Mouse (Mus musculus): ENCODE data around the gene Anxa9. TPM values are rescaled to one million over a fixed set of nuclear protein-coding genes. Genes with fewer than 3 reads are reported as not detected.

Anxa9 gene
- polyA plus RNA-seq, 1 experiment from 2014 or later: 1.7 TPM

DNA sequence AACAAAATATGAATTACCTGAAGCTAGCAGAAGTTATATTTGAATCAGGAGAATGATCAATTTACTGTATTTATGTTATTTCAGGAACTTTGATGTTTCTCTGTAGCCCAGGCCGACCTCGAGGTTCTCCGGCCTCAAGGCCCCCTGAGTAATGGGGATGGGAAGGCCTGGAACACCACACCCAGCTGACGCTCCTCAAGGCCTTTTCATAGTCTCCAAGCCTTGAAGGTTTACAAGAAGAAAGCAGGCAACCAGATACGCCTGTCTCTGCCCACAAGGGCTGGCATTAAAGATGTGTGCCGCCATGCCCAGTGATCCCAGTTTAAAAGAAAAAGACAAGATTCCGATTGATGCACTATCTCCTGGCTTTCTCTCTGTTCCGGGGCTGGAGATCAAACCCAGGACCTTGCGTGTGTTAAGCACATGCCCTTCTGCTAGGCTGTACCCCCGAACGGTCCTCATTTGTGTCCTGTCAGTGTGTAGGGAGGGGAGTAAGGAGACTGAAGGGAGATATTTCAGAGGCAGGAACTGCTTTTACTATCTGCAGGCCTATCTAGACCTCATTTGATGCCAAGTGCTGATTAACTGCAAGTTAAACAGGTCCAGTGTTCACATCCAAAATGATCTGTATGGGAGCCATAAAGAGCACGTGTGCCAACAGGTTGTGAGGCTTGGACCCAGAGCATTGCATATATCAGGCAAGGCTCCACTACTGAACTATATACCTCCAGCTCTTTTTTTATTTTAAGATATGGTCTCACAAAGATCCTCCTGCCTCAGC is 22.3 kb downstream of the Anxa9 start:
- no peak overlapping the region for H3K27ac ChIP-seq (ENCODE audit: low read length)
- 80% methylated on average over 12 of the region's 12 CpGs for WGBS
- H3K9ac ChIP-seq (replicated peaks; ENCODE audit: low read depth, low read length): no peak overlapping the region

DNA sequence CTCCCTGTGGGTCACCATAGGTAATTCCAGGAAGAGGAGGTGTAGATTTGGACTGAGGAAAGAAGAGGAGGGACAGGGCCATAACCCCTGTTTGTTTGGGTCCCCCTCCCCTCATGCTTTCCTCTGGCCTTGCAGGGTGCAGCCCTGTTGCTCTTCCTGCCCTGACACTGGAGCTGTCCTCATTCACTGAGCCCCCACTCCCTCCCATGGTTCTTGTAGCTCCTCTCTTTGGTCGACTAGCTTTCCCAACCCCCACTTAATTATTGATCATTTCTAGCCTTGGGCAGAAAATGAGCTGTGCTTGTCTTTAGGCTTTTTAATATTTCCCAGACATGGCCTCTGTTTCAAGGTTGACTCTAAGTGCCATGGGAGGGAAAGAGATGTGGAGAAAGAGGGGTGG is 22.9 kb downstream of the Anxa9 start:
- Histone ChIP-seq H3K9ac (replicated peaks; ENCODE audit: low read depth, low read length) (no peak overlapping the region; the same call in 1 of the 2 replicates), H3K9me3 (ENCODE audit: control insufficient read depth, low read depth, low read length) (no peaks in the 10 kb centered on the region), H3K4me1 (ENCODE audit: control insufficient read depth, insufficient read depth, low read length) (peaks cover 13% of the 10 kb centered on the region), H3K27me3 (ENCODE audit: control insufficient read depth, insufficient read depth, low read length) (no peaks in the 10 kb centered on the region), H3K4me3 (ENCODE audit: low read depth, low read length) (peak overlapping the region; percentile 78), H3K4me2 (replicated peaks; ENCODE audit: low read depth, low read length) (peak overlapping the region; percentile 70), H3K36me3 (ENCODE audit: control insufficient read depth, insufficient read depth, low read length) (peaks cover 12% of the 10 kb centered on the region), H3K27ac (ENCODE audit: low read length) (no peak overlapping the region)
- WGBS: 15% methylated on average over 1 of the region's 1 CpGs
- ATAC-seq (ENCODE audit: insufficient number of reproducible peaks, insufficient read depth, low FRiP score, low read depth): no peak

More for the DNA sequence above, 22.3 kb downstream of the Anxa9 start:
- peaks cover 13% of the 10 kb centered on the region for H3K4me1 ChIP-seq (ENCODE audit: control insufficient read depth, insufficient read depth, low read length)
- peaks cover 14% of the 10 kb centered on the region for H3K36me3 ChIP-seq (ENCODE audit: control insufficient read depth, insufficient read depth, low read length)
- peak overlapping the region; percentile 78; the same call in 1 of the 2 replicates for H3K4me3 ChIP-seq (ENCODE audit: low read depth, low read length)
- peak overlapping the region; percentile 70 for H3K4me2 ChIP-seq (replicated peaks; ENCODE audit: low read depth, low read length)
- no peaks in the 10 kb centered on the region for H3K27me3 ChIP-seq (ENCODE audit: control insufficient read depth, insufficient read depth, low read length)
- no peaks in the 10 kb centered on the region for H3K9me3 ChIP-seq (ENCODE audit: control insufficient read depth, low read depth, low read length)
- no peak for ATAC-seq (ENCODE audit: insufficient number of reproducible peaks, insufficient read depth, low FRiP score, low read depth)

DNA sequence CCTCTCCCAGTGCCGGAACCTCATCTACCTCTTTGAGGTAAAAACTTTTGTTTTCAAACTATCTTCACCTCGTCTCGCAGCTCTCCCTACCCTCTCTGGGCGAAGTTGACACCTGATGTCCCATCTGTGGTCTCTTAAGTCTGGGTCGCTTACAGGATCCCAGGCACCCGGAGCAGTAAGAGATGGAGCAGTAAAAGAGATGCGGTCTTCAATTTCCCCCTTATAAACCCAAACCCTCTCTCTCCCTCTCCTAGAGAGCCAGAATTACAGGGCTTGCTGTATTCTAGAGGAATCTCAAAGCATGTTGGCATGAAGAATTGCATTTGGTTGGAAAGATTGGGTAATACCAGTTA is 23.4 kb downstream of the Anxa9 start:
- Histone ChIP-seq H3K4me2 (replicated peaks; ENCODE audit: low read depth, low read length) (peak overlapping the region; percentile 70), H3K27me3 (ENCODE audit: control insufficient read depth, insufficient read depth, low read length) (no peaks in the 10 kb centered on the region), H3K4me1 (ENCODE audit: control insufficient read depth, insufficient read depth, low read length) (peaks cover 13% of the 10 kb centered on the region), H3K27ac (ENCODE audit: low read length) (peak overlapping the region; percentile 90), H3K9me3 (ENCODE audit: control insufficient read depth, low read depth, low read length) (no peaks in the 10 kb centered on the region), H3K4me3 (ENCODE audit: low read depth, low read length) (peak overlapping the region; percentile 78), H3K36me3 (ENCODE audit: control insufficient read depth, insufficient read depth, low read length) (peaks cover 9% of the 10 kb centered on the region), H3K9ac (replicated peaks; ENCODE audit: low read depth, low read length) (peak overlapping the region; percentile 72)
- ATAC-seq (ENCODE audit: insufficient number of reproducible peaks, insufficient read depth, low FRiP score, low read depth): no peak
- WGBS: 2% methylated on average over 7 of the region's 7 CpGs

DNA sequence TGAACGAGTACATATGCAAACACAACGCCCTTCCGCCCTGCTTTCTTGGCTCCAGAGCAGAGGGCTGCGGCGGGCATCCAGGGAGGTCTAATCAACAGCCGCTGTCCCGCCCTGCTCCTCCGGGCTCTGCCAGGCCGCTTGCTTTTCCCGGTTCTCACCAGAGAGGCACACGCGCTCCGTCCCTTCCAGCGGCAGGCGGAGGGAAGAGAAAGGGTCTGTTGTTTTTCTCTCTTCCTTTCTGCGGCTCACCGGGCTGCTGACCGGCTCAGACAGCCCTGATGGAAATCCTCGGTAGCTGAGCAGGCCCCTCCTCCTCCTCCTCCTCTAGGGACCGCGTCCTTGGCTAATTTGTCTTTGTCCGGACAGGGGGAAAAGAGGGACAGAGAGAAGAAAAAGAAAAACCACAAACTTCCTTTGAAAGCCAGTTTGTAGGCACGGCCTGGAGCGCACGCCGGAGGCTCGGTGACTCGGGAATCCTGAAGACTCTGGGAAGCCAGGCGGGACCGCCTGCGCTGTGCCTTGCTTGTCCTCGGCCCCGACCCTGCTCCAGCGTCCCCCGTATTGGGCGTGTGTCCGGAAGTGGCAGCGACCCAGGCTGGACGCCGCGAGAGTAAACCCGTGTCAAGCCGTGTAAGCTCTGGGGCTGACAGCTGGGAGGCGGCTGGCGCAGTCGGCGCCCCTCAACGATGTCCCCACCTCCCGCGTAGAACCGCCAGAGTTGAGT is 23.9 kb downstream of the Anxa9 start:
- Histone ChIP-seq H3K9ac (replicated peaks; ENCODE audit: low read depth, low read length) (peak overlapping the region; percentile 72), H3K27ac (ENCODE audit: low read length) (peak overlapping the region; percentile 90), H3K36me3 (ENCODE audit: control insufficient read depth, insufficient read depth, low read length) (peaks cover 4% of the 10 kb centered on the region), H3K9me3 (ENCODE audit: control insufficient read depth, low read depth, low read length) (no peaks in the 10 kb centered on the region), H3K4me1 (ENCODE audit: control insufficient read depth, insufficient read depth, low read length) (peaks cover 13% of the 10 kb centered on the region), H3K4me2 (replicated peaks; ENCODE audit: low read depth, low read length) (peak overlapping the region; percentile 70), H3K4me3 (ENCODE audit: low read depth, low read length) (peak overlapping the region; percentile 78), H3K27me3 (ENCODE audit: control insufficient read depth, insufficient read depth, low read length) (no peaks in the 10 kb centered on the region)
- peak; percentile 66 for ATAC-seq (ENCODE audit: insufficient number of reproducible peaks, insufficient read depth, low FRiP score, low read depth)
- WGBS: under 1% methylated on average over 48 of the region's 51 CpGs

DNA sequence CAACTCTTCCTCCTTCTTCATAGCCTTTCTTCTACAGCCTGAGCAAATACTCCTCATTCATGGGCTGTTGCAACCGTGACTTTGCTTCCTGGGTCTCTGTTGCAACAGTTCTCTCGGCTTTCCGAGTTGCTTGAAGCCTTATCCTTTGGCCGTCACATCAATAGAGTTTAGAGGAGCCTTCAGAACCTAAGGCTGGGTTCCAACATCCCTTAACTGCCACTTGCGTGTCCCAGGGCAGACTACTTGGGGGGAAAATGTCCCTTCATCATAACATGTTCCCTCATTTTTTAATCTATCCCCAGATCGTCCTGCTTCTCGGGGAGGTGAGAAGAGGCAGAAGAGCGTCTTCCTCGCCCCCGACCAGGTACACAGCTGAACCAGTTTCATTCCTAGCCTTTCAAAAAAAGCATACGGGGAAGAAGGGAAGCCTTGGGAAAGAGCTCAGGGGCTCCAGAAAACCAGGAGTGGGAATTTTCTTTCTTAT is 24.6 kb downstream of the Anxa9 start:
- peaks cover 14% of the 10 kb centered on the region for H3K4me1 ChIP-seq (ENCODE audit: control insufficient read depth, insufficient read depth, low read length)
- no peaks in the 10 kb centered on the region for H3K27me3 ChIP-seq (ENCODE audit: control insufficient read depth, insufficient read depth, low read length)
- H3K36me3 ChIP-seq (ENCODE audit: control insufficient read depth, insufficient read depth, low read length): no peaks in the 10 kb centered on the region
- 0% methylated on average over 11 of the region's 11 CpGs for WGBS
- H3K27ac ChIP-seq (ENCODE audit: low read length): peak overlapping the region; percentile 90
- H3K4me2 ChIP-seq (replicated peaks; ENCODE audit: low read depth, low read length): peak overlapping the region; percentile 70
- H3K4me3 ChIP-seq (ENCODE audit: low read depth, low read length): peak overlapping the region; percentile 78
- peak overlapping the region; percentile 72 for H3K9ac ChIP-seq (replicated peaks; ENCODE audit: low read depth, low read length)
- no peak for ATAC-seq (ENCODE audit: insufficient number of reproducible peaks, insufficient read depth, low FRiP score, low read depth)
- H3K9me3 ChIP-seq (ENCODE audit: control insufficient read depth, low read depth, low read length): no peaks in the 10 kb centered on the region

DNA sequence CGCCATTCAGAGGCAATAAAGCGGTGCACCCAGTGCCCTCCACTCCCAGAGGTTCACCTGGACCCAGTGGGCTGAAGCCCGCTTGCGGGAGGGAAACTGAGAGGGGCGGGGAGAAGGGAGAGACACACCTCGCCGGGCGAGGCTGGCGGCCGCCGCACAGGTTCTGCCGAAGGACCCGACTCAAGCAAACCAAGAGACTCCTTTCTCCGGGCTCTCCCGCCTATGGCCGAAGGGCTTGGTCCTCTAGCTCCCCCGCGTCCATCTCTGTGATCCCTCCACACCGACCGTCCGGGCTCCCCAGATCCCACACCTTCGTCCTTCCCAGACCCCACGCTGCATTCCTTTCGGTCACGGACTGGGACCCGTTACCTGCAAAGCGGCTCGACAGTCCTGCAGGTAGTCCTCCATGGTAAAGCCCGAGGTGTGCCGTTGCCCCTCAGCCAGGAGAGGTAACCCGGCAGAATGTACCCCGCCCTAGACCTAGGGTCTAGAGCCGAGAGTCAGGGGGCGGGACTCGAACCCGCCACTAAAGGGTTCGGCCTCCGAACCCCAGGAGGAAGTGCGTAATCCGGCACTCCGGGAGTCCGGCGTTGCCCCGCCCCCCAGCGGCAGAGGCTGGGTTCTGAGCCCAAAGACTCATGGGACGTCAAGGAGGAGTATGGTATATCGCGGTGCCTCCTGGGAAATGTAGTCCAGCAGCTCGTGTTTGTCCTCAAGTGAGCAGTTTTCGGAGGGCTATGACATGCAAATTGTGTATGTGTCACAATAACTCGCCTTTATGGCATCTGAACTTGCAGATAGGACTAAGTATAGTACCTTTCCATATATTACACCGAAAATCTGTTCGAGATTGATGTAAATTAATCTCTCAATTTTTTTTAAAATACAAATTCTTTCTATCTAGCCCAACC is 25.5 kb downstream of the Anxa9 start, which contains the start of the genes Mindy1 and Prune1:
Gene Mindy1, plus strand, starts transcription at position 130 of the 911 bp plus-strand sequence.
Gene Prune1, minus strand, starts transcription at position 861 of the 911 bp plus-strand sequence.
- H3K4me2 ChIP-seq (replicated peaks; ENCODE audit: low read depth, low read length): peak within 1 kb of the TSS; percentile 70
- WGBS: under 1% methylated on average over 53 of the region's 53 CpGs
- ATAC-seq (ENCODE audit: insufficient number of reproducible peaks, insufficient read depth, low FRiP score, low read depth): peak; percentile 90
- no peaks in the 10 kb centered on the region for H3K9me3 ChIP-seq (ENCODE audit: control insufficient read depth, low read depth, low read length)
- H3K27me3 ChIP-seq (ENCODE audit: control insufficient read depth, insufficient read depth, low read length): no peaks in the 10 kb centered on the region
- peak within 1 kb of the TSS; percentile 78 for H3K4me3 ChIP-seq (ENCODE audit: low read depth, low read length)
- peak within 1 kb of the TSS; percentile 81 for H3K9ac ChIP-seq (replicated peaks; ENCODE audit: low read depth, low read length)
- H3K4me1 ChIP-seq (ENCODE audit: control insufficient read depth, insufficient read depth, low read length): peaks cover 16% of the 10 kb centered on the region
- no peaks in the 10 kb centered on the region for H3K36me3 ChIP-seq (ENCODE audit: control insufficient read depth, insufficient read depth, low read length)
- peak within 1 kb of the TSS; percentile 90 for H3K27ac ChIP-seq (ENCODE audit: low read length)

DNA sequence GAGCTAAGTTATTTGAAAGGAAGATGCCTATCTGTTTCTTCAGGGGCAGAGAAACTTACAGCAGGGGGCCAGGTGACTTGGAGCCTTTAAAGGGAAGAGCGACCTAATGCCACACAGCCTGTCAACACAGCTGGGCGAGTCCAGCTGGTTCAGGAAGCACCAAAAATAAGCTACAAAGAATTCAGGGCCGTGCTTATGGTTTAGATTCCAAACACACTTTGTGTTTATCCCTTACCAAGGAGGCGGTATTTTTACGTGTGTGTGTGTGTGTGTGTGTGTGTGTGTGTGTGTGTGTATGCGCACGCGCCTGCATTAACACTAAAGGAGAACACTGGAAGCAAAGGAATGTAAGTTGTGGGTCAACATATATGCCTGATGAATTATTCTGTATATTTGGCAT is 26.2 kb downstream of the Anxa9 start:
- Histone ChIP-seq H3K9ac (replicated peaks; ENCODE audit: low read depth, low read length) (peak overlapping the region; percentile 81; the same call in 1 of the 2 replicates), H3K27me3 (ENCODE audit: control insufficient read depth, insufficient read depth, low read length) (no peaks in the 10 kb centered on the region), H3K4me3 (ENCODE audit: low read depth, low read length) (peak overlapping the region; percentile 78), H3K9me3 (ENCODE audit: control insufficient read depth, low read depth, low read length) (no peaks in the 10 kb centered on the region), H3K36me3 (ENCODE audit: control insufficient read depth, insufficient read depth, low read length) (no peaks in the 10 kb centered on the region), H3K4me2 (replicated peaks; ENCODE audit: low read depth, low read length) (peak overlapping the region; percentile 70), H3K4me1 (ENCODE audit: control insufficient read depth, insufficient read depth, low read length) (peaks cover 16% of the 10 kb centered on the region), H3K27ac (ENCODE audit: low read length) (peak overlapping the region; percentile 90; the same call in 1 of the 2 replicates)
- 12% methylated on average over 8 of the region's 8 CpGs for WGBS
- ATAC-seq (ENCODE audit: insufficient number of reproducible peaks, insufficient read depth, low FRiP score, low read depth): no peak
